Comparison of ENCODE assay signal across 7 mouse cellular contexts in genomic region chr14:30650969-30651368, GRCm38 (mm10). TPM values are rescaled to one million over a fixed set of nuclear protein-coding genes. Genes with fewer than 3 reads are reported as not detected.
DNase-seq lines count a peak whose midpoint lies in the region; ATAC-seq and TF ChIP-seq lines count a peak whose summit lies in the region.

No protein-coding gene starts in this region.

- no peak overlapping the region for H3K27ac ChIP-seq in stomach, postnatal 0 days (replicated peaks)

- peak; percentile 41 for DNase-seq in right cerebral cortex, postnatal 14 days
- DNase-seq in right cerebral cortex, postnatal 36 days (ENCODE audit: low spot score in 2 of 2) = no peak
- peak; percentile 54 for DNase-seq in brain, adult 2 months (ENCODE audit: low read depth, low spot score)
- DNase-seq in gastrocnemius, postnatal 10 days = peak; percentile 52
- peak; percentile 98 for DNase-seq in kidney, adult 11 months
- peak; percentile 70 for DNase-seq in lung, adult 2 months
- DNase-seq in stomach, postnatal 0 days (ENCODE audit: low spot score) = peak; percentile 90

- TF ChIP-seq CTCF in lung, adult 2 months (IDR thresholded peaks at IDR 0.05; ENCODE audit: insufficient read depth, low read length) = peak; percentile 75
- peak; percentile 83 for TF ChIP-seq CTCF in stomach, postnatal 0 days (IDR thresholded peaks at IDR 0.05; ENCODE audit: low read depth)

- peaks cover 5% of the 10 kb centered on the region; the same call in 1 of the 2 replicates for H3K4me1 ChIP-seq in lung, adult 2 months (ENCODE audit: control insufficient read depth, insufficient read depth, low read length)
- H3K4me1 ChIP-seq in stomach, postnatal 0 days (replicated peaks; ENCODE audit: control insufficient read depth, insufficient read depth) = 0 out of 2 replicates have a peak, but pooled peaks cover 3% of the 10 kb centered on the region

- no peak for TF ChIP-seq EP300 in stomach, postnatal 0 days (optimal IDR thresholded peaks at IDR 0.05)

- no peaks in the 10 kb centered on the region for H3K9me3 ChIP-seq in stomach, postnatal 0 days (ENCODE audit: control insufficient read depth, low read length)

- H3K4me3 ChIP-seq in lung, adult 2 months (replicated peaks; ENCODE audit: extremely low read depth, low read depth, low read length) = no peak overlapping the region
- H3K4me3 ChIP-seq in stomach, postnatal 0 days (ENCODE audit: low read depth, low read length) = no peak overlapping the region

- no peak overlapping the region for H3K4me2 ChIP-seq in stomach, postnatal 0 days (replicated peaks; ENCODE audit: low read depth)

- ATAC-seq in stomach, postnatal 0 days (ENCODE audit: low FRiP score, low TSS enrichment) = peak; percentile 92

- no peak overlapping the region for H3K9ac ChIP-seq in stomach, postnatal 0 days (ENCODE audit: low read length)

- H3K27me3 ChIP-seq in stomach, postnatal 0 days (ENCODE audit: control insufficient read depth, insufficient read depth, low read length) = no peaks in the 10 kb centered on the region

- TF ChIP-seq POLR2A in lung, adult 2 months (IDR thresholded peaks at IDR 0.05; ENCODE audit: borderline replicate concordance, extremely low read depth, low read depth, low read length) = no peak

- H3K36me3 ChIP-seq in stomach, postnatal 0 days (ENCODE audit: control insufficient read depth, insufficient read depth, low read length) = no peaks in the 10 kb centered on the region

- WGBS in lung, adult 2 months = 11% methylated on average over 4 of the region's 4 CpGs
- WGBS in stomach, postnatal 0 days = 21% methylated on average over 4 of the region's 4 CpGs

RNA-seq across cellular contexts. Expression of gene Rft1, which starts 3.2 kb away (rescaled TPM):
- 1 to 10 TPM; 6.4 to 7.3 TPM for total RNA-seq in gastrocnemius, postnatal 10 days (2021)
- 10.1 and 18.7 TPM in 2 replicates for polyA plus RNA-seq in lung, adult 2 months (2012; rRNA removed)
- 12.1 and 12.3 TPM in 2 replicates for polyA plus RNA-seq in stomach, postnatal 0 days (2015; fragmentation: Nextera tagmentation; extraction: Ambion mirVana)

RNA-seq across cellular contexts. Expression of gene Prkcd, which starts 25.0 kb away (rescaled TPM):
- total RNA-seq in gastrocnemius, postnatal 10 days (2021) = 10 to 100 TPM; 10.9 to 18.6 TPM
- polyA plus RNA-seq in lung, adult 2 months (2012; rRNA removed) = 111 and 134 TPM in 2 replicates
- polyA plus RNA-seq in stomach, postnatal 0 days (2015; fragmentation: Nextera tagmentation; extraction: Ambion mirVana) = 62.8 and 72.3 TPM in 2 replicates

Comparison
In these comparisons a context has a peak if more than half of its experiments do, and no peak if none do; other contexts are left out.
1. DNase-seq: peak in right cerebral cortex, postnatal 14 days (single experiment), brain, adult 2 months (single experiment), gastrocnemius, postnatal 10 days (single experiment), kidney, adult 11 months (single experiment), lung, adult 2 months (single experiment) and stomach, postnatal 0 days (single experiment); none in right cerebral cortex, postnatal 36 days (0 of 2).